Mouse (Mus musculus) T-cell, adult 2 months (primary cell): ENCODE measurements around the gene Sp100.
A peak's percentile ranks its signal among the peaks of the same experiment; 100 is the strongest.
"Not testable (repeated sequence)": the region's sequence is repeated elsewhere in the genome, so short reads cannot be mapped to it uniquely, and the experiment has no call there.

ENCODE experiments used
- DNase-seq: peaks from one replicate; pipeline ENCODE4 v3.0.0; 2022; ENCODE audit warnings: low spot score

Sp100 gene

DNA sequence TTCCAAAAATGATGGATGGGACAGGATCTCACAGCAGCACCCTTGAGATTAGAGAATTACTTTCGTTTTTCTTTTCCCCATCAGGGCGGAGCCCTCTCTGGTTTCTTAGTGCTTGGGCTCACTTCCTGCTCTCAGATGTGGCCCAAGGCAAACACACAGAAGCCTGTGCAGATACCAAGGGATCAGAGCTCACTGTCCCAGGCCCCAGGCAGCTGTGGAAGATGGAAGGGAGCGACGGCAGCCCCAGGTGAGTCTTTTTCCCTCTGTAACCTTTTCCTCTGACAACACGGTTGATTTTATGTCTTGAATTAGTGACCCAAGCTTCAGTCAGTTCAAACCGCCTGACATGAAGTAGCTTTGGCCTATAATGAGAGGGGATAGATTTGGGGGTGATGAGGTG, at the start of gene Sp100:
TSS of gene Sp100 (plus strand) at position 108 of the 400 bp plus-strand sequence.
- peak; percentile 74 for DNase-seq

DNA sequence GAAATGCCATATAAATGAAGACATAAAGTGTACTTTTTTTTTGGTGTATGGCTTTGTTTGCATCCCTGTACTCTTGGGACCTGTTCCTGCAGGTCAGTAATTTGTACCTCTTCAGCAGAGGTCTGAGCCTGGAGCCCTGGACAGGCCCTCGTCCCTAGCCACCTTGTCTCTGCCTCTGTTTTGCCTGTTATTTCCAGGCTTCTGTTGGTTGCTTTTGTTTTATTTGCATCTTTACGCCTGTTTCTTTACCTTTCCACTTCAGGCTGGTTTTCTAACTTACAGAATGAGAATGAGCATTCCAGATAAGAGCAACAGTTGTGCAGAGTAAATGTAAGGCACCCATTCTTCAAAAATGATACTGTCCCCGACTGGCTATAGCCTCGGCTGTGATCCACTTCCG, 49.7 kb upstream of the Sp100 start, which contains the start of gene Sp140:
TSS of gene Sp140 (plus strand) at position 301 of the 400 bp plus-strand sequence.
- not testable (repeated sequence) for DNase-seq

DNA sequence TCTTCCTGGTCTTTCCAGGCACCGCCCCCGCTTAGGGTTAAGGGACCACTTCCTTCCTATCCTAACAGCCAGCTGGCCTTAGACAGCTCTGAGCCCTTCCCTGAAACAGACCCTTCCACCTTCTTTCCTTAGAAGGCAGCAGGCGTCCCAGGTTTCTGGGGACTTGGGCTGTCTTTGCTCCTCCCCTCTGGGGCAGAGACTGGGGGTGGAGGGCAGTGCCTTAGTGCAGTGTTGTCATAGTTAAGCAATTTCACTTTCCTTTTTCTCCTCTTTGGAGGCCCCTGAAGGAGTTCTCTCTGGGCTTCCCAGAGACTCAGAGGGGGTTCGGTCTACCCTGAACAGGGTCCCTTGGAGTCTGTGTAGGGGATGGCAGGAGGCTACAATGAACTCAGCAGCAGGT, 49.0 kb upstream of the Sp100 start:
- peak; percentile 60 for DNase-seq

DNA sequence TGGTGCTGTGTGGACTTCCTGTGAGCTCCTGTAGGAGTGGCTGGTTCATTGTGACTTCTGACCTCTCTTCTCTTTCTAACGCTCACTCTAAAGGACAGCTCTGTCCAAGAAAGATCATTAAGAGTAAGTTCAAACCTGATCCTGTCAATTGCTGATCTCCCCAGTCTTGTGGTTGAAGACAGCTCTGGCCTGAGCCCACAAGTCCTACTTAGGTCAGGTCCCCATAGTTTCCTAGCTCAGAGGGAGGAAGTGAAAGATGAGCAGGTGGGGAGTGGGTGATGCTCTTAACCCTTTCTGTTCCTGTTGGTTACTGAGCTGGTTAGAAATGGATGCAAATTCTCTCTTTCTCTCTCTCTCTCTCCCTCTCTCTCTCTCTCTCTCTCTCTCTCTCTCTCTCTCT, 45.4 kb upstream of the Sp100 start:
- not testable (repeated sequence) for DNase-seq

DNA sequence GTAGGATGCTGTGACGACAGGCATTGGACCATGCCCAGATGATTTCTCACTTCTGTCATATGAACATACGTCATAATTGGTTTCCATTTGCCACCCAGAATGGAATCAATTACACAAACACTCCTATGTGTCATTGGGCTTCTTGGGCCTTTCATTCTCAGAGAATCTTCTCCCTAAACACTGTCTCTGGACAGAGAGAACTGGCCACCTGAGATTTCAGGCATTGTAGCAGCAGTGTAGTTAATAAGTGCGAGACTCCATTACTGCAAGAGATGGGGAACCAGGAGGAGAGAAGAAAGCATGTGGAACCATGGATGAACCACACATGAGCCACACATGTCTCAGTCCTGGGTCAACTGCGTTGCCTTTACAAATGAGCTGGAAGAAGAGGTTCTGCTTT, 41.4 kb upstream of the Sp100 start:
- not testable (repeated sequence) for DNase-seq

DNA sequence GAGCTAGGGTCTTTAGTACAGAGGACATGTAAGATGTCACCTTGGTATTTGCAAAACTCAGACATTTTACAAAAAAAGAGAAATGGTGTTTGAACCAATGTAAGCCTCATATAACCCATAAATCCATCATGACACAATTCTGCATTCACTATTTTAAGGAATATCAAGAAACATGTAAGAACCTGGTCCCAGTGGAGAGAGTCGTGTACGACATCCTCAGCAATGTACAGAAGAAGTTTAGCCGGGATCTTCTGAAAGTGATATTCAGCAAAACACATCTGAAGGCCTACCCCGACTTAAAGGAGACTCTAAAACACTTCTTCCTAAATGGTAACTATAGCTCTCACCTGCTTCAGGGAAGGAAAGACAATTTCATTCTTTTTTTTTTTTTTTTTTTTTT, 39.2 kb upstream of the Sp100 start:
- DNase-seq: not testable (repeated sequence)

DNA sequence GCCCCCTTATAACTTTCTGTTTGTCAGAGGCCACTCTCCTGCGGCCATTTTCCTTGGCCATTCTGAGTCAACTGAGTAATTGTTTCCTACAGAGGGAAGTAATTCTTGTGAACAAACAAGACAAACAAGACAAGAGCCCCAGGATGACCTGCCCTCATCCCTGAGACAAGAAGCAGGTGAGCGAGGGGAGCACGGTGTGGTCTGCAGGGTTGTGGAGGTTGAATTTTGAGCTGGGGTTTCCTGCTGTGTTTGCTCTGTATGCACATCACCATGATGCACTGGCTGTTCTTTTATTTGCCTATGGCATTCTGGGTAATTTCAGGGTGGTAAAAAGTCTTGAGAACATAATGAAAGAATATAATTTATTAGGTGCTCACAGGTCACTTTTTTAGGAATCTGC, 34.7 kb upstream of the Sp100 start:
- DNase-seq: not testable (repeated sequence)

DNA sequence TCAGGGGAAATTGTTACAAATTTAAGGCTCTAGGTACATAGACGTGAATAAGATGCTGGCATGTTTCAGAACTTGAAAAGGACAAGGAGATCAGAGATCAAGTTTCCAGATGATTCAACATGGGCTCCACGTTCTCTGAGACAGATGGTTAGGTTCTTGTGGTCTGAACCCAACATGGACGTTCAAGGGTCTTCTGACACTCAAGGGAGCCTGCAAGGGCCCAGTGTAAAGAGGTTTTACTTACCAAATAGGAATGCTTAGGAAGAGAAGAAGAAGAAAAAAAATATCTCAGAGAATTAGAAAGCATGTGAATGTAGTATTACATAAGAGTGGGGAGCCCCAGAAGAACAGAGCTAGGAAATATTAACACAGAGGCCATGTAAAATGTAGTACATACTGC, 34.0 kb upstream of the Sp100 start:
- not testable (repeated sequence) for DNase-seq

DNA sequence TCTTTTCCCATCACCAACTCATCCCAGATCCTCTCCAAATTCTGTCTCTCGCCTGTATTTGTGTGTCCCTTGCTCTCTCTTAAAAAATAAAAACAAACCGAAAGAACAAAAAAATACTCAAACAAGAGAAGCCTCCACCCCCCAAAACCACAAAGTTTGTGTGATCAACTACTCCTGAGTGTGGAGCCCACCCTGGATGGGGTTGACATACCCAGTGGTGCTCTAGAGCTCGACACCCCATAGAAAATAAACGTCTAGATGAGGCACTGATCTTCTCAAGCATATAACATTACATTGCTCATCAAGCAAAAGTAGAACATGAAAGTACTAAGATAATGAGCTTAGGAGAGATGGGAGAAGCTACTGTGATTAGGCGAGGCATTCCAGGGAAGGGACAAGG, 32.6 kb upstream of the Sp100 start:
- not testable (repeated sequence) for DNase-seq

DNA sequence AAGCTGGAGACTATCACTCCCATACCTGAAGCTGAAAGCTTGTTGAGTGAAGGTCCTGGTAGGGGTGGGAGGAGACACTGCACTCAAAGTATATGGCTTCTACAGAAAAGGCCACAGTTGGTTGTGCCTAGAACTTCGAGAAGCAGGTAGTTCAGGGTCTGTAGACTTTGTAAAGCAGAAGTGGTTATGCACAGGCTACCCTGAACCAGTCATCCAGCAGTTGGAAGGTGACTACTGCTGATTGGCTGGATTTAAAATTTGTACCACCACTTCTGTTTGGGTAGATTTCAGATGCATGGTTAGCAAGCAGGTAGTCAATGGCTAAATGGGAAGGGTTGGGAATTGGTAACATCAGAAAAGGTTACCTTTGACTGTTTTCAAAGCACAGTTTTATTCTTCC, 31.1 kb upstream of the Sp100 start:
- DNase-seq: not testable (repeated sequence)

DNA sequence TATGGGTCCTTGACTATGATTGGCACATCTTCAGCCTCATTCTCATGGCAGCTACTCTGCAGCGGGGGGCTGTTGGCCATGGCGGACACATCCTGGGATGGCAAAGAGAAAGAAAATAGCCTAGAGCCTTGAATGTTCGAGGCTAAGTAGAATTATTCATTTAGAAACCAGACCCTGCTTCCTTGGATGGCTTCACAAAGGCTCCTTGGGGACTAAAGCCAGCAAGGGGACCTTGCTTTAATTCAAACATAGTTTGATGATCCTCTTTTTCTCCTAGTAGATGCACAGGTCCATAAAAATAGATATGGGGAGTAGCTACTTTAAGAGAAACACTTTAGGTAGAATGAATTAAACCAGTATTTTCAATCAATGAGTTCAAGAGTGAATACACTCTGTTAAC, 12.9 kb upstream of the Sp100 start:
- DNase-seq: not testable (repeated sequence)

DNA sequence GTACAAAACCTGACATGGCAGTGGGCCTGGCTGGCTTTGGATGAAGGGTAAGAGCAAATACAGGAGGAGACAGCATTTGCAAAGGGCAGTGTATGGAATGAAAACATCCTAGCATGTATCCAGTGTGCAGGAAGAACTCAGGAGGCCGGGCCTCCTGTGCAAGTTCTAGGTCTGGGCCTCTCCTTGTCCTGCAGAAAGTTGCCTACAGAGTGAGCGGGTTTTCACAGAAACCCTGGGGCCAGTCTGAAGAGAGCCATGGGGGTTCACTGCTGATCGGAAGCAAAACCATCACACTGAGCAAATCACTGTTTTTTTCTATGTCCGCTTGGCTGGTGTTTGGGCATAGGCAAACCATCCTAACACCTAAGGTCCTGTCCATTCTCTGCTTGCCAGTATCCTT, 11.6 kb upstream of the Sp100 start:
- DNase-seq: not testable (repeated sequence)

DNA sequence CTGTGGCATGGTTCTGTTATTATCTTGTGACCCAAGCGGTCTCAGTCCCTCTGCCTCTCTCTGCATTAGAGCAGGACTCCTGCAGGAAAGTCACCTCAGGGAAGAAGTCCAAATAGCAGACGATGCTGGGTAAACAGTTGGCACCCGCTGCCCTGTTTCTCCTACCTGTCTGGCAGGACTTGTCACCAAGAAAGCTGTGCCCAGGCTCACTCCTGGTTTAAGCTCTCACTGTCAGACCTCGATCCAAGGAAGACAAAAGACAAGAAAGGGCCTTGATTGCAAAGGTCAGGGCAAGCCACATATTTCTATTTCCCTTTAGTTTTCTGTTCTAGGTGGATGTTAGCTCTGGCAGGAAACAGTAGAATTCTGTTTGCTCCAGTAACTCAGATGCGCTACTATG, 736 bp downstream of the Sp100 start:
- DNase-seq: not testable (repeated sequence)

DNA sequence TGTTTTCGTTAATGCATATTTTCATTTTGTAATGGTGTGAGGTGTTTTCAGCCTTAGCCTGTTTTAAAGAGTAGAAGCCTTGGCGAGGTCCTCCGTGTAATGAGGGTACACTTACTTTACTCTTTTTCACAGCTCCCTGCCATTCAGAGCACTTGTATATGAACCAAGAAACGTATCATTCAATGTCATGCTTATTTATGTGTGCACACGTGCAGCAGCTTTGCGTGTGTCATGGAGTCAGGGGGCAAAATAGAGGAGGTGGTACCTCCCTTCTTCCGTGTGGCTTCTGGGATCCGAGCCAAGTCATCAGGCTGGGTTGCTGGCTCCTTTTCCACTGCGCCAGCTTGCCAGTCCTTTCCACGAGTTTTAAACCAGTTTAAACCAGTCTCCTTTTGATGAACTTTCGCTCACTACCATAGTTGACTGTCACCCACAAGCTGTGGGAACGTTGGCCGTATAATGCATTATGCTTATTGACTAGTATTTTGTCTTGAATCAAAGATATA, 2.0 kb downstream of the Sp100 start:
- peak; percentile 45 for DNase-seq

DNA sequence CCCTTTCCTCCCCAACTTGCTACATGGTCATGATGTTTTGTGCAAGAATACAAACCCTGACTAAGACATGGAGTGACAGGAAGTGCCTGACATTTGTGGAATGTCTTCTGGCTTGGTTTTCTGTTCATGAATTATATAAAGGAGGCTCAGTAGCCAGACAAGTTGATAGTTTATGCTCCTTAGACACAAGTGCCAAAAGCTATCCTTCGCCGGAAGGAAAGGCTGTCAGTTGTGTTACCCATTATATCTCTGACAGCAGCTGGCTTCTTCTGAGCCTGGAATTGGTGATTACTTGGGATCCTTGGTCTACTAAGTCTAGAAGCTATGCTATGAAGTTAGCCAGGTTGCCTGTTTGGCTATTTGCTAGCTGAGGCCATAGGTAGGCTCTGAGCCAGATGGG, 7.4 kb downstream of the Sp100 start:
- DNase-seq: not testable (repeated sequence)

DNA sequence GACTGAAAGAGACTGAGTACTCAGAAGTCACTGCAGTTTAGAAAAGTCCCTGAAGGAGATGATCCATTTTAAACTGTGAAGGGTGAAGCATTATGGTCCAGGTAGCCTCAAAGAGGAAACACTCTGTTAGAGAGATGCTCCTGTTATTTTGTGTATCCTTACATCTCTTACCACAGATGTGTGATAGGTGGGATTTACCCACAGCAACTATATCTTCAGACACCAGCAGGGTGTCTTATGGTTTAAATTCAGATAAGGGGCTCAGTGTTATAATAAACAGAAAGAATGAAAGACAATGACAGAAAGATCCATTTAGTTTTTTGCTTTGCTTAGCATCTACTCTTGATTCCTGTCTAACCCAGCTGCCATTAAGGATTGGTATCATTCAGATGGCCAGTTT, 14.5 kb downstream of the Sp100 start:
- DNase-seq: no peak

DNA sequence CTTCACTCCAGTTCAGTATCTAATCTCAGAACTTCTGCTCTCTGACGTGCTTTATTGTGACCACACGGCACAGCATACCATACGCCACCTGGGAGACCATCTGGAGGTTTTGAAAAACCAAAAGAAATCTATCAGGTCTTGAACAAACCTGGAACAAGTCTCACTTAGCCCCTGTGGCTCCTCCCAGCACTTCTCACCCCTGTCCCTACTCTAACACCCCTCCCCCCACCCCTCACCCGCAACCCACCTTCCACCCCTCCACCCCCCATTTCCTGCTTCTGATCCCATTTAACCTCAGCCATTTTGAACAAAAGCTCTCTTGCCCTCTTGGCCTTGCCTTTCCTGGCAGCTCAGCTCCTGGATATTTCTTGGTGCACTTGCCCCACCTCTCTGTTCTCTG, 30.4 kb downstream of the Sp100 start:
- DNase-seq: peak; percentile 67

DNA sequence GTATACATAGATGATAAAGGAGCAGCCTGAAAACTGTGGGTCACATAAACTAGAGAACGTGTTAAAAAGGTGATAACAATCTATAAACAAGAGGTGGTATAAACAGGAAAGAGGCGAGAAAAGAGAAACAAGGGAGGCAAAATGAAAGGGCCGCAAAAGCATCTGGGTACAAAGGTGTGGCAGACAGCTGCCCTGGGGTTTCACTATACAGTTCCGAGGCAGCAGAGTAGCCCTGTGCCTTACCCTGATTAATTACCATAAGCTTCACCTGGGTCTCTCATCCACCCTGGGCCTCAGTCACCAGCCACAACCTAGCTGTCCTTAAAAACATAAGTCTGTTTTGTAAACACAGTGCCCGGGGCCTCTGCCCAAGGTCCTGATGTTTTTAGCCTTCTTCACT, 36.9 kb downstream of the Sp100 start:
- peak; percentile 62 for DNase-seq

DNA sequence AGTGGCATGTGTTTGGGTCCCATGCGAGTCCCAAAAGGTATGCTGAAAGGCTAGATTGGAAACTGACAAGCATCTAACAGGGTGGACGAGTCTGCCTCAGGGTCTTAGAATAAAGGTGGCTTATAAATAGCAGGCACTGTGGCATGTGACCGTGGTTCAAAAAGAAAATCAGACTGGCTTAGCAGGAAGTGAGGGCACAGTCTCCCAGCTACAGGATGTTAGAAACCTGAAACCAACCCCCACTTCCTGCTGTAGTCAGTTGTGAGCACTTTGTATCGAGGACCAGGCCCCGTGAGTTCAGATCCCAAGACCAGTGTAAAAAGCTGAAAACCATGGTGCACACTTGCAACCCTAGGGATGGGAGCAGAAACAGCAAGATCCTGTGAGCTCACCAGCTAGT, 37.6 kb downstream of the Sp100 start:
- DNase-seq: peak; percentile 88

DNA sequence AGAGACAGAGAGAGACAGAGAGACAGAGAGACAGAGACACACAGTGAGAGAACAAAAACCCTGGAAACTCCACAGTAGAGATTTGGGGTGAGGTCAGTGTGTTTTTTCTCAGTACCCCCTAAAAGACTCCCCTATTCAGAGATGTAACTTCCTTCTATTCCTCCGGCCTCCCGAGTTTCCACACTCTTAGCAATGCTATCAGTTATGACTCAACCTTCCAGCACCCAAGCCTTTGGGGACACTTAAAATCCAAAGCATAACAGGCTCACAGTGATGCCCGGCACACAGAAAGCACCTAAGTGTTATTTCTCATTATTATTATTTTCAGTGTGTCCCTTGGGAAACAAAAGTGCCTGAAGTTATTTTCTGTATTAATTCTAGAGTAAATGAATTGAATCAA, 40.8 kb downstream of the Sp100 start:
- DNase-seq: no peak

DNA sequence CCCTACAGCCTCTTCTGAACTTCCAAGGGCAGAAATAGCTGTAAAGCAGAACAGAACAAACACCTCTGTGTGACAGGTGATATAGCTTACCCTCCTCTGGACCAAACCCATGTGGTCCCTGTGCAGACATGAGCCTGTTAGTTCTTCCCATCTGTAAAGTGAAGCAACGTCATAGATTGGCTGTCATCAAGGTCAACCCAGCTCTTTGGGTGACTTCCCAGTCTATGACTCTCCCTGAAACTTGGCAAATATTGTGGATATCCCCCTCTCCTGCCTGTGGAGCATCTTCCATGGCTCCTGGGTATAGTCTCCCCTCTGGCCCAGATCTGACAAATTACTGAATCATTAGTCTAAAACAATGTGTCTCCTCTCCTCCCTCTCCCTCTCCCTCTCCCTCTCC, 42.5 kb downstream of the Sp100 start:
- DNase-seq: no peak

DNA sequence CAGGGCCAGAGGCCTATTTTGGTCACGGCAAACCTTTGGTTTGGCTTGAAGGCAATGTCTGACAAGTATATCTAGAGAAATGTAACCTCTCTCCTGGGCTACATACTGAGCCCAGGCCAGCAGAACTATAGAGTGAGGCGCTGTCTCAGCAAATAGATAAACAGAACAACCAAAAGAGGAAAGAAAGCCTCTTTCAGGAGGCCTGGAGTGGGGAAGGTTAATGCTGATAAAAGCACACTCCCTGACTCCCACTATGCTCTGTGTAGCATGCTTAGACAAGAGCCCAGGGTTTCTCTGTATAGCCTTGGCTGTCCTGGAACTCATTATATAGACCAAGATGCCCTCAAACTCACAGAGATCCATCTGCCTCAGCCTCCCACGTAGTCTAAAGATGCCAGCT, 43.5 kb downstream of the Sp100 start:
- DNase-seq: no peak

DNA sequence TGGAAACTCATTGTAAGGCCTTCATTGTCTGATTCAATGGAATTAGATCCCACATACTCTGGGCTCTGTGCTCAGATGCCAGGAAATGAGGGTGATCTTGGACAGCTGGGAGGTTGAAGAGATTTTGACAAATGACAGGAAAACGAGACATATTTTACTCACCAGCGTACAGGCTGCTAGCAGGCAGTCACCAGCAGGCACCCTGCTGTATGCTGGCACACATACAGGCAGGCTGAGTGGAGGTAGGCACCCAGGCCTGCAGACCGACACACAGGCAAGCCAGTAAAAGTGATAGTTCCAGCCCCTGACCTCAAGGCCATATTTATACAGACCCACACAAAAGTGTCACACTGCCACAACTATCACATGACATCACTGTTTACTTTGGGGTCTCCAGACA, 45.9 kb downstream of the Sp100 start:
- DNase-seq: no peak

DNA sequence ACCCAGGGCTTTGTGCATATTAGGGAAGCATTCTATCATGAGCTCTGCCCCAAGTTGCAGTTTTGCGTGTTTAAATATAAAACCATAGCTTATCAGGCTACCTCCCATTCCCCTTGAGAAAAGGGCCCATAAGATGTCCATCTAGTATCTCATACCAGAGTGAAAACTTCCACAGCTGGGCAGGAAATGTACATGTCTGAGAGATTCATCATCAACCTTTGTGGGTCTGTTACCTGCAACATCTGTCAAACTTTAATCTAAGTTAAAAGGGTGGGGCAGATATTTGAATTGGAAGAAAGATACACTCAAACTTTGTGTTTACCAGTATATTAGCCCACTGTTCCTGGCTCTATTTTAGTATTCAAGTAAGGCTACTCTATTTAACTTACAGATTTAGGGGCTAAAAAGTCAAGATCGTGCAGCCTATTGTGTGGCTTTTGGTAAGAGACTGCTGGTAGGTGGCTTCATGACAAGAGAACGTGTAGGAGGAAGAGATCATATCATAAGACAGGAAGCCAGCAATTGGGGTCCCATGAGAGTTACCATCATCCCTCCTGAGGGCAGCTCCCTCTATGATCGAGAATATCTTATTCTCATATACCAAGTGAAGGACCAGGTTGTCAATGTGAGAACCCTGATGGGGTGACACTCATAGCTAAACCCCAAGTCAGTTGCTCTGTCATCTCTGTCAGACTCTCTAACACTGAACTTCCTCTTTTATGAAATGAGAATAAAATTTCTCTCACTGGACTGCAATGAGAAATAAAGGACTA, 48.1 kb downstream of the Sp100 start:
- DNase-seq: no peak
